Mouse (Mus musculus) cerebellum, postnatal 4 days (tissue): ENCODE data around the gene Tmem50b.

Experiments used
- DNase-seq, 2 experiments: peaks; one replicate each; pipeline ENCODE4 v3.0.0; 2022; ENCODE audit warnings: low spot score in 2 of 2, mixed read lengths in 1 of 2

The Tmem50b gene

GRCm38 (mm10) chr16:91609501-91610245 is 12.1 kb upstream of the Tmem50b start:
- DNase-seq = no peak

- no peak for DNase-seq
Observed at GRCm38 (mm10) chr16:91606958-91607357, 9.4 kb upstream of the Tmem50b start.

DNA sequence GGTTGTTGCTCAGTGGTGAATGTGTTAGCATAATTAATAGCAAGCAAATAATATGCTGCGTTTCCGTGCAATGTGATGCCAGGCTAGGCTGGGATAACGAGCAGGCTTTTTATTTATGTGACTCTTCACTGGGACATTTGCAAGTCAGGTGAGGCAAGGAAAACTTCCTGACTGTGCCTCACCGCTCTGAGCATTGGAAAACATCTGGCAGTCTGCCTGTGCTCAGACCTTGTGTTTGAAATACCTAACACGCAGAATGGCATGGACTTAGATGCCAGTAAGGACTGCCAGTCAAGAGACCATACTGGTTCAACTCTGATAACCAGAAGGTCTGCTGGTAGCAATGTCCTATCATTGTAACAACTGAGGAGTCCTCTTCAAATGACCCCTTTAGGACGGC is 7.6 kb upstream of the Tmem50b start:
- no peak for DNase-seq

DNA sequence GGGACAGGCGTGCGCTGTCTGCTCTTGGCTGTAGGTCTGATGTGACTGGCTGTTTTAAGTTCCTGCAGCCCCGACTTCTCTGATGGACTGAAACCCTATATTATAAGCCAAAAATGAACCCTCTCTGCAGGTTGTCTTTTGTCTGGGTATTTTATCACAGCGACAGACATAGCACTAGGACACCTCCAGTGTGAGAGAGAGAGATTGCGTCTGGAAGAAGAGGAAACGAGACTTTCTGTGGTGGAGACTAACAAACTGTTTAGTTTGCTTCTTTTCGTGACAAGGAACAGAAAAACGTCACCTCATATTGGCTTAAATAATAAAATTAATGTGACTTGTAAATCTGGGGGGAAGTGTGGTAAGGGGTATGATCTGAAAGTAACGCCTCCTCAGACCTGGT is 4.1 kb upstream of the Tmem50b start:
- no peak for DNase-seq

DNA sequence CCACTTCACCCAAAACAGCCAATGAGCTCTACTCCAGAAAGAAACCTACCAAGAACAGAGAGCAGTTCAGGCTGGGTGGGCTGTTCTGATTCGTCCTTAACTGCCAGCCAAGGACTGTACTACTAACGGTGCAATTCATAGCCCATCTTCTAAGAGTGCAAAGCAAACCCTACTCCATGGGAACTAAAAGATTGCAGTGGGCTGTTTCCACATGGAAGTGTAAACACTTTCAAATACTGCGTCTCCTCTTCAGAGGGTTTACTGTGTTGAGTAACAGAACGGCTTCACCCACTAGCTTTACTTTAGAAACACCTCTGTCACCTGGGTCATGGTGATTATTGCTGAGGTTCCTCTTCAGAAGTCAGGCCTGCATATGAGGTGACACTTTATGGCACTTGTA is 3.5 kb upstream of the Tmem50b start:
- no peak for DNase-seq

GRCm38 (mm10) chr16:91599242-91599641 is 1.6 kb upstream of the Tmem50b start:
- DNase-seq = no peak

- DNase-seq = no peak
Observed at GRCm38 (mm10) chr16:91596779-91597671, 575 bp downstream of the Tmem50b start.

DNA sequence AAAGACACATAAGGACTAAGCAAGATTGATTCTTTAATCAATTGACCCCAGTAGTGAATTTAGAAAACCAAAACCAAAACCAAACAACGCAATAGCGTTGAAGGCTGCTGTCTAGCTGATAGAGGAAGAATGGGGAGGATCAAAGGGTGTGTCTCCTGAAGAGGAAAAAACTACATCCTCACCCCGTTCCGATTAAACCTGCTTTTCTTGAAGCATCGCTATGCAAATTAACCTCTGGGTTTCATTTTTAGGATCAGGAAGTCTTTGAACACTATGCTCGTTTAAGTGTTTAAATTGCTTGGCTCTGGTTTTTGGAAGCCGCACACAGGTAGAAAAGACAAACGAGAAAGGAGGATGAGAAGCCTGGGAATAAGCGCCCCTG is 1.2 kb downstream of the Tmem50b start:
- DNase-seq = no peak

- DNase-seq = peak in 1 of 2 experiments; percentile 62
Observed at GRCm38 (mm10) chr16:91595076-91595475, 2.5 kb downstream of the Tmem50b start.

DNA sequence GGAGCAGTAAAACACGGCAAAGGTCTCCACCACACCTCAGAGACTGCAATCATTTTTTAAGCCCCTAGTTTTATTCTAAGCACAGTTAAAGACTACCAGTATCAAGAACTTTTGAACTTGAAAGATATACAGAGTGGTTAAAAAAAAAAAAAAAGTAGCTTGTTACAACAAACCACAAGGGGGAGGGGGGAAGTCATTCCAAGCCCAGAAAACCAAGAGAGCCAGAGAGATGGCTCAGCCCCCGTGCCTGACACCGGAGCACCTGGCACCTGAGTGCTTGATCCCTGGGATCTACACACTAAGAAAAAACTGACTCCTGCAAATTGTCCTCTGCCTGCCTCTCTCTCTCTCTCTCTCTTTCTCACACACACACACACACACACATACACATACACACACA is 4.3 kb downstream of the Tmem50b start:
- DNase-seq = no peak

DNA sequence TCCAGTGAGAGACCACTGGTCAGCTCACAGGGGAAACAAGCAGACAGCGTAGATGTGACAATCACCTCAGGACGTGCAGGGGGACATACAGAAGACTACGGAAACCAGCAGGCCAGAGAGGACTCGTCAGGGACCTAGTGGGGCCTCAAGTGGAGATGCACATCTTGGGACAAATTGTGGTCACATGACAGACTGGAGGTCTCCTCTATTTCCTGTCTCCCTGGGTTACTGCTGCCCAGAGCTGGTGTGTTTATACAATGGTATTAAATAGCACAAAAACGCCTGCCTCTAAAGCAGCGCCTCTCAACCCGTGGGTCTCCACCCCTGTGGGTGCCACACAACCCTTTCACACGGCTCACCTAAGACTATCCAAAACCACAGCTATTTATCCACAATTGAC is 5.4 kb downstream of the Tmem50b start:
- DNase-seq = no peak

DNA sequence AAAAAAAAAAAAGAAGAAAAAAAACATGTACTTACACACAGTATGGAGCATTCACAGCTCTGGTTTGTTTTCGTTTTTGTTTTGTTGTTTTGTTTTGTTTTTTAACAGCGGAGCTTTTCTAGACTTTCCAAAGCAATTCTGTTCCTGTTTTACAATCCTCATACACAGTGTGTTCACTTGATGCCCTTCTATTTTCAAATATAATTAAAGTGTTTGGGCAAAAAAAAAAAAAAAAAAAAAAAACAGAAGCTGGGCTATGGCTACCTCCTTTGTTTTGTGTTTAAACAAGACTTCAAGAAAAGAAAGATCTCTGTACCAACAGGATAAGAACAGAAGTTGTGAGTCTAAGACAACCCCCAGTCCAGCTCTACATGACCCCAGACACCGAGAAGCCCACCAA is 8.9 kb downstream of the Tmem50b start:
- no peak for DNase-seq

DNA sequence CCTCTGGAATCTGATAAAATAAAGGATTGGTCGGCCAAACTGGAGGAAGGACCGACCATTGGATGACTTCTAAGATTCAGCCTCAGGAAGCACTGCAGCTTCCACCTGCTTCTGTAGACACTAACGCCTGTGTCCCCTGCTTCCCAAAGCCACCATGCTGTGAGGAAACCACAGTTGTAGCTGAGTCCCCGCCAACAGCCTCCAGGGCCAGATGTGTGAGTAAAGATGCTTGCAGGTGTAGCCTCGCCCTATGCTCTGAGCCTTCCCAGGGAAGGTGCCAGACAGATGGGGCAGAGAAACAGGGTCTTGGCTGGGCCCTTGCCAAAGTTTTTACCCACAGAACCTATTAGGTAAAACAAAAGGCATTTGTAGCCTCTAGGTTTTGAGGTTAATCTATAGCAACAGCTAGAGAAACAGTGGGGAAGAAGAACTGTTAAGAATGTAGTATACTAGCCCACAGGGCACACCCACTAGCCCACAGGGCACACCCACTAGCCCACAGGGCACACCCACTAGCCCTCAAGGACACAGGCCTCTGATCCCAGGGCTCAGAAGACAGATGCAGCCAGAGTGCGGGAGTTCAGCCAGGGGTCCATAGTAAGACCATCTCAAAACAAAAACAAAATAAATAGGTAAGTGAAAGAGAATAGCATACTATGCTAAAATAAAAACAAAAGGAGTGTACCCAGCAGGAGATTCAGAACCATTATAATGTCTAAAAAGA is 9.7 kb downstream of the Tmem50b start:
- DNase-seq = no peak

DNA sequence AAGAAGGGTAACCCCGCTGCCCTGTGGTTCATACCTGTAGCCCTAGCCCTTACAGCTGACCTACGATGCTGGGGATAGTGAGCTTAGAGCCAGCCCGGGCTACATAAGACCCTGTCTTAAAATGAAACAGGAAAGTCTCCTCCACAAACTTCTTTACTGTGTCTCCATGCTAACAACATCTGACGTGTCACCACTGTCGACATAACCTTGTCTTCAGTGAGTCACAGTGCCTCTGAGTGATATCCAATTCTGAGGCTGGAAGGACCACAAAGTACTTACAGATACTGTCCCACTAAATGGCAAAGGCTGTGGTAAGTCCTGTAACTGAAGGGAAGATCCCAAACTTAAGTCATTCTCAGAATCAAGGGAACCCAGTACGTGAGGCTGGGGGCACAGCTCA is 11.4 kb downstream of the Tmem50b start:
- no peak for DNase-seq

DNA sequence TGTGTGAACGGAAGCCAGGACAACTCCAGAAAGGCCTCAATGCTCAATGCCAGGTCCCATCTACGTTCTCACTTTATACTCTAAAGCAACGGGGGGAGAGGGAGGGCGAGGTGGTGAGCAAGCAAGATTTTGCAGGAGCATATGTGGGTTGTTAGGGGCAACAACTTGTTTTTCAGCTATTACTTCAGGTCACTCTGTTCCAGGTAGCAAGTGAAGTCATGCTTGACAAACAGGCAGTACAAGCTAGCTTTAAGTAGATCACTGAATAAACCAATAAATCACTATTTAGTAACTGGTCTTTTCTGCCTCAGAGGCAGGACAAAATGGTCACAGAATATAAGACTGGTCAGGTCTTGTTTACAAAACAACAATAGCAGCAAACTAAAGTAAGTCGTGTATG is 12.0 kb downstream of the Tmem50b start:
- no peak for DNase-seq

DNA sequence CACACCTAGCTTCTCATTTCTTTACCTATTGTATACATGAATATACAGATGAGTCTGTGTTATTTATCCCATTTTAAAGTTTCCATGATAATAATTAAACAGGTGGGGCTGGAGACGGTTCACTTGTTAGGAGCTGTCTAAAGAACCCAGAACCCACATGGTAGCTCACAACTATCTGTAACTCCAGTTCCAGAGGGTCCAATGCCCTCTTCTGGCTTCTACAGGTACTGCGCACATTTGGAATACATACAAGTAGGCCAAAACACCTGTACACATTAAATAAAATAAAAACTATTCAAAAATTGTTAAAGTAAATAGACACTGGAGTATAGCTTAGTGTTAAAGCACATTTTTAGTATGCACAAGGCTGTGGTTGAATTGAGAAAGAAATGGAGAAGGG is 15.3 kb downstream of the Tmem50b start:
- peak in 1 of 2 experiments; percentile 28 for DNase-seq

DNA sequence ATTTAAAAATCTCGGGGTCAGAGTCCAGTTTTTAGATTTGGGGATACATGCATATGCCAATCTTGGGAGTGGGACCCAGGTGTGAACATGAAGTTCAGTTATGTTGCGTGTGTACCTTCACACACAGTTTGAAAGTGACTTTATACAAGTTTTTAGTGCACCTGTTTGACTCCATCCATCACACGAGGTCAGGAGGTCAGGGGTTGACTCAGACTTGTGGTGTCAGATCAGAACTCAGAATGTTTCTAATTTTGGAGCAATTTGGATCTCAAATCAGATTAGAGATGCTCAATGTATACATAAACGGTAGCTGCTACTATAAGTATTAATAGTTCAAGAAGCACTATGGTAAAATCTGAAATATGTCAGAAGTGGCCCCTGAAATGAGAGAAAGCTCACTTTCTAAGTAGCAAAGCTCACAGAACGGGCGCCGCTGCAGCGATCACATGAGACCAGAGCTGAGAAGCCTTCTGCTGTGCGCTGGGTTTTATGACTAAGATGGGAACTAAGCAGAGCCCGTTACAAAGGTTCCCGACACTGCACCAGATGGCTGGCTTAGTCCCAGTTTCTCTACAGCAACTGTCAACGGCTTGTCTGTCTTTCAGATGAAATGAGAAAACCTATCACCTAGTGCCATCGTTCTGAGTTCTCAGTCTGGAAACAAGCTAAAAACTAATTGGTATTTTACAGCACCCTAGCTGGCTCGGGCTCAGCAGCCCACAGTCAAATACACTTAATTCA is 18.4 kb downstream of the Tmem50b start:
- no peak for DNase-seq

DNA sequence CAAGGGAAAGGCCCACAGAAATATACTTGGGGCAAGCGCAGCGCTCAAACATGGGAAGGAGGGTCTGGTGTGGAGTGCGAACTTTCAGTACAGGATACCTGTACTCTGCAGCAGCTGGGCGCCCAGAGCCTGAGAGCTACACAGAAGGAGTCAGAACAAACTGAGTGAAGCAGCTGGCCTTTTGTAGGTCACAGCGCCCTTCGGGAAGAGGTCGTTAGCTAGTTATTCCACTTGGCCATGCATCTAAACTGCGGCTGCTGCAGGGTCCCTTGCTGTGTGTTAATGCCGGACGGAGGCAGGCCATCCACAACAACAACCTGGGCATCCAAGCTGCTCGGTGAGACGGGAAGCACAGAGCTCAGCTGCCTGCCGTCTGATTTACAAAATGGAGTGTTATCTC is 22.4 kb downstream of the Tmem50b start:
- no peak for DNase-seq

GRCm38 (mm10) chr16:91571105-91571504 is 26.5 kb downstream of the Tmem50b start:
- DNase-seq = no peak

- no peak for DNase-seq
Observed at GRCm38 (mm10) chr16:91568960-91569359, 28.6 kb downstream of the Tmem50b start.

DNA sequence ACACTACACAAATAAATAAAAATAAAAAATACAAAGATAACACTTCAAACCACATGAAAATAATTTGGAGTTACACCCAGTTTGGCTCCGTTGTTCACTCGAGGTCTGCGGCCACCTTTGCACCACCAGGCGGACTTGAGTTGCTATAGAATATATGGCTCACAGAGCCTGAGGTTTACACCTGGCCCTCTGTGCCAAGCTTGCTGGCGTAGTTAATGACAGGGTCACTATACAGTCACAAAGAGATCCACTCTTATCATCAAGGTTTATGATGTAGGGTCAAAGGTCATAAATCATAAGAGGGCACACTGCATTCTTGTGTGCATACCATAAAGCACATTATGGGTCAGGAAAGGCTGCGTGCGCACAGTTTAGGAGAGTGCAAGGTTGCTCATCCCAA is 31.6 kb downstream of the Tmem50b start:
- DNase-seq = no peak
